Mouse (Mus musculus): ENCODE data around the gene Twnk.
A peak's percentile ranks its signal among the peaks of the same experiment; 100 is the strongest.

The Twnk gene

DNA sequence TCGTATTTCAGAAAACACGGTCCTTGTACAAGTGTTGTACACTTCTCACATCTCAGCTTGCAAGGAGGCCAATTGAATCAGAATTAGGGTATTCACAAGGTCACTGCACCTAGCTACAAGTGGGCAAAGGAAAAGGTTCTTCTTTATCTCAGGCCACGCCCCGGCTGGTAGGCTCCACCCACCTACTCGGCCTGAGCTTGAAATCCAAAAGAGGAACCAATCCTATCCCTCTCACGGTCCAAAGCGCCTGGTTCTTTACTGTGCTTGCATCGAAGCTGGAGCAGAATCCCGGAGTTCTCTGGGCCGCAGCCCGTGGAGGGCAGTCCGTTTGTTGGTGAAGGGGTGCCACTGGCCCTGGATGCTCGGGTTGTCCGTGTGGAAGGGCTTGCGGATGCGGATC is at the start of gene Twnk:
Twnk (plus strand) TSS at position 220 of the 400 bp plus-strand sequence.
- DNase-seq = peak; percentile 73 to 83

DNA sequence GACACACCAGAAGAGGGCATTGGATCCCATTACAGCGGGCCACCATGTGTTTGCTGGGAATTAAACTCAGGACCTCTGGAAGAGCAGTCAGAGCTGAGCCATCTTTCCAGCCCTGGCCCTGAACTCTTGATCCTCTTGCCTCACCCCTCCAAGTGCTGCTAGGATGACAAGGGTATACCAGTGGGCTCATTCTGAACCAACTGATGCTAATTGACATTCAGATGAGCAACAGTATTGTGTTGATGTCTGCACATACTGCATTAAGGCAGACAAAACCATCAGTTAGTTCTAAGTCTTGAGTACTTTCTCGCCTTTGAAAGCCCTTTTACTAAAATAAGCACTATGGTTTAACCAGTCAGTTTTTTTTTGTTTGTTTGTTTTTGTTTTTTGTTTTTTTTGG is 45.8 kb upstream of the Twnk start:
- DNase-seq = no peak

DNA sequence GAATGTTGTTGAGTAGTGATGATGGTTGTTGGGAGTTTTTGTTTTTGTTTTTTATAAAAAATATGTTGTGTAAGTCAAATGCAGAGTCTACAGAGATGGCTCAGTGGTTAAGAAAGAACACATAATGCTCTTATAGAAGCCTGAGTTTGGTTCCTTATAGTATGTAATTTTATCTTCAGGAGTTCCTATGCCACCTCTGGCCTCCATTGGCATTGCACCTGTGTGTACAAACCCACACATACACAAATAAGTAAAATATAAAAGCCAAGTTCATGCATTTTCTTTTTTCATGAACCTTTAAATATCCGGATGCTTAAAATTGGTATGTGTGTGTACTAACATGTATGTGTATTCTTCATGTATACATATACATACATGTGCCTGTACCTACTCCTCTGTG is 39.5 kb upstream of the Twnk start:
- DNase-seq = no peak

DNA sequence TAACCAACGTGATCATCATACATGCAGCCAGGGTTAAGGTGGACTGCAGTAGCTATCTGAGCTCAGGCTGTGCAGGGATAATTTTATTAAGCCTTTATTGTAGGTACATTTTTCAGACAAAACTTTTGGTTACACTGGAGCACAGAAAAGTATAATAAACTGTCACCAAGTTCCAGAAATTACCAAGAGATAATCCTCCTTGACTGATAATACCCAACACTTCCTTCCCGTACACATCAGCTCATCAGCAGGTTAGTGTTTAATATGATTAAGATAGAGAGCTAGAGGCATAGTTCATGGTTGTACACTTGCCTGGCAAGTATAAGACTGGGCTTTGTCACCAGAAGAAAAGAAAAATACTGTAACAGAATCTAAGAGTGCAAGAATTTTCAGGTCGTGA is 37.1 kb upstream of the Twnk start:
- no peak for DNase-seq

DNA sequence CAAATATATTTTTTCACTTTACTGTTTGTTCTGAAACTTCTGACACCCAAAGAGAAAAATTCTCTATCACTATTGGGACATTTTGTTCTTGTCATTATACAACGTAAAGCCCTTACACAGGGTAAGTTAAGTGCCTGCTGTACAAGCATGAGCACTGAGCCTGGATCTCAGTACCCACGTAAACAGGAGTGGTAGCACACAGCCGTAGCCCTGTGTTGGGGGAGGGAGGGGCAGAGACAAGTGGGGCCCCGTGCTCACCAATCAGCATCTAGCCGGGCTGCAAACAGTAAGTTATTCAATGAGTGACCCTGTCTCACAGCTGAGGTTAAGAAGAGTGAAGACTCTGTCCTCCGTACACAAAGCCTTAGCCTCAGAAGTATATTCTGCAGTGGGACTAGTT is 28.8 kb upstream of the Twnk start:
- no peak for DNase-seq

DNA sequence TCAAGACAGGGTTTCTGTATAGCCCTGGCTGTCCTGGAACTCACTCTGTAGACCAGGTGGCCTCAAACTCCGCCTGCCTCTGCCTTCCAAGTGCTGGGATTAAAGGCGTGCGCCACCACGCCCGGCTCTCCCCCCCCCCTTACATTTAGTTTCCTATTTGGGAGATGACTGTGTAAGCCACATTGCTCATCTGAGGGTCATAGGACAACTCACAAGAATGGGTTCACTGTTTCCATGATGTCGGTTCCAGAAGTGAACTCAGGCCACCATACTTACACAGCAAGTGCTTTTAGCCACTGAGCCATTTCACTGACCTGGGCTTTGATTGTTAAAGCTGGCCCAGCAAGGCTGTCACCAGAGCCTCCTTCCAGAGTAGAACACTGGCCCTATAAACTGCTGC is 28.3 kb upstream of the Twnk start:
- DNase-seq = no peak

DNA sequence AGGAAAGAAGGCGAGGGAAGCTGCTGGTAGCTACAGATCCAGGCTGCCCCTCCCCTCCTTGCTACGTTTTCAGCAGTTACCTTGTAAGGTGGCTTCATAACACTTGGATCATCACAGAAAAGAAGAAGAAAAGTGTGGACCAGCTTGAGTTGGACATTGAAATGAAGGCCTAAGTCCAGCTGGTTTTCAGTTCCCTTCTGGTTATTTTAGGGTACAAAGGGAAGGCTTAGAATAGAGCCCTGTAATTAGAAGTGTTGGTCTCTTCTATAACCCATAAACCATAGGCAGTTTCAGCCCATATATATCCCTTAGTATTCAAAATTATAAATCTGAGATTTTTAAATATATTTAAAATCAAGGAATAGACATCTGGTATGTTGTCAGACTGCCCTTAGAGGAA is 24.7 kb upstream of the Twnk start:
- no peak for DNase-seq

DNA sequence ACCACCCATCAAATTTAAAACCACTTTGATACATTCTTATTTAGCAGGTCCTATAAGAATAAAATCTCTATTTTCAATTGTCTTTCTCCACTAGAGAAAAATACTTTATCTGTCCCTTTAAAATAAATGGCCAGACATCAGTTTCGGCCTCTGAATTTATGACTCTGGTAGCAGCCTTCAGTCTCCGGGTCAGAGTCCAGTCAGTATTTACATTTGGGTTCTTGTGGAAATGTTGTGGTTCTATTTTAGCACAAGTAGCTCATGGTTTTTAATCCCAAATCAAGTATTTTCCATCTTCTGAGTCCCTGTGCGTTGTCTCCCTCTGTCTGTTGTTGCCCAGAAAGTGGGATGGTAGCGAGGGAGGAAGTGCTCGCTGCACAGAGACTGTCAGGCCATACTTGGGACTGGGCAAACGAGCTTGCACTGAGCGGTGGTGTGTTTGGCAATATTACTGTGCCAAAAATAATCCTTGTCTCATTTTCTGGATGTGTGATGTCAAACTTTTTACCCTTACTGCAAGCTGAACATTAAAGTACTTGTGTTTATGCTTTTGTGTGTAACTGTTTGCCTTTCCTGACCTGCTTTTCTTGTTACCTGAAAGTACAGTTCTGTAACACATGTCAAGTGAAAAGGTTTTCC is 22.9 kb upstream of the Twnk start:
- DNase-seq = no peak

DNA sequence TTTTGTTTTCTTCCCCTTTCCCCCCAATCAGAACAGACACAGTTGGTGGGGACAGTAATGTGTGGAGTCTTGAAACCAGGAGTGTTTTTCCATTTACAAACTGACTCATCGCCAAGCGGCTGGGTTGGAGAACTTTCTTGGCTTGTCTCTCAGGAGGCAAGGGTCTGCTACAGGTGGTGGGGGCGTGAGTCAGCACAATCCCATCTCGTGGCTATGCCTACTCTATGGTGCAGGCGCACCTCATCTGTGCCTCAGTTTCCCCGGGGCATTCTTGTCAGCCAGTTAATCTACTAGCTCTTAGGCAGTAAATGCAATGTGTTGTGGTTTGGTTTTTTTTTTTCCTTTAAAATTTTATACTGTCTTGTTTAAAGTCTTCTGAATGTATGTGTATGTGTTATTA is 22.1 kb upstream of the Twnk start:
- DNase-seq = no peak

DNA sequence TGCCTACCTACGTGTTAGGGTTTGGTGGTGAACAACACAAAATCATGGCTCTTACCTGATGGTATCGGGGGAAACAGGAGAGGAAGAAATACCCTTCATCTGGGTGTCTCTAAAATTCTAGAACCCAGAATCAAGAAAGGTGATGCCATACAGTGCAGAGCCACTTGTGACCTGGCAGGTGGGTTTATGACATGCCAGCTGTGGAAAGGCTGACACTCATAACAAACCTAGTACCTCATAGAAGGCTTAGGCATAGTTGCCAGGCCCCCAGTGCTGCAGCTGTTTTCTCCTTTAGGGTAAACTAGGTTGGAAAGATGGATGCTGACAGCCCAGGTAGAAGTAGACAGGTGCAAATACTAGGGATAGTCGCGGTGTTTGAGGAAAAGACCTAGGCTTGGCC is 21.0 kb upstream of the Twnk start:
- no peak for DNase-seq

DNA sequence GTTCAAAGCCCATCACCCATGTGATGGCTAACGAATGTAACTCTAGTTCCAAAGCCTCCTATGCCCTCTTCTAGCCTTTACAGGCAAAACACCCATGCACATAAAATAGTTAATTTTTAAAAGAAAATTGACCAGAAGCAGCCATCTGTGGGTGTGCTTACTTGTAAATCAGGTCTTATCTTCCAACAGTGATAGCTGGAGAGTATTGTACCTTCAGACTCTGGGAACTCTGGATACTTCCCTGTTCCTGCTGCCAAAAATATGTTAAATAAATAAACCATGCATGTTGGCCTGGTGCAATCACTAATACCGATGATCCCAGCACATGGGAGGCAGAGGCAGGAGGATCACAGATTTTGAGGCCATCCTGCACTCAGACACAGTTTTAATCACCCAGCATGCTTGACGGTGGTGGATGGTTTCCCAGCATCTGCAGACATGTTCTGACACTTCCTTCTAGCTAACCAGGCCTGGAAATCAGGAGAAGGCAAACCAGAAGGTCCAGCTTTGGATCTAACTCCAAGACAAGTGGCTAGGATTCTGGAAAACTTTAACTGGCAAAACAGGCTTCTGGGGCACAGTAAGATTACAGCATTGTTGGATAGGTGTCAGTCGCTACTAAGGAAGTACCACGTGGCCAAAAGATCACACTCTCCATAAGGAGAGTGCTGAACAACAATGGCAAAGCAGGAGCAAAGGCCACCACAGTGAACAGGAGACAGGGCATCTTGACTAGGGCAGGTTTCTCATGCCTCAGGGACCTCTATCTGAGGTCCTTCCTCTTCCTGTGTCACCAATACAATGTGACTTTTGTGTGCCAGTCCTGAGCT is 20.1 kb upstream of the Twnk start:
- peak in 1 of 2 experiments; percentile 31 for DNase-seq

DNA sequence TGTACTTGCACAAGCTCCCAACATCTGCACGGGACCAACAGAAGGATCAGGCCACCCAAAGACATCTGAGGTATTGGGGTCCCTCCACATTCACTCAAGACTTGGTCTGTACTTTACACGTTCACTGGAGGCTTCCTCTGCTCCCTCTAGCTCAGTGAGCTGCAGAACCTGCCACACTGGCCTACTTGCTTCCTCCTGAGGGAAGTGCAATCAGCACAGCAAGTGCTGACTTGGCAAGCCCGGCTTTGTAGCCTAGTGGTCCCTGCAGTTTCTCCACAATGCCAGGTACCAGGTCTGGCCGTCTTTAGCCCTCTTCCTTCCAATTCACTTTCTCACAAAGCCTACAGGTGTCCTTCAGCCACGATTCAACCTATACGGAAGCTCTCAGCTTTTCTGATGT is 18.5 kb upstream of the Twnk start:
- DNase-seq = no peak

DNA sequence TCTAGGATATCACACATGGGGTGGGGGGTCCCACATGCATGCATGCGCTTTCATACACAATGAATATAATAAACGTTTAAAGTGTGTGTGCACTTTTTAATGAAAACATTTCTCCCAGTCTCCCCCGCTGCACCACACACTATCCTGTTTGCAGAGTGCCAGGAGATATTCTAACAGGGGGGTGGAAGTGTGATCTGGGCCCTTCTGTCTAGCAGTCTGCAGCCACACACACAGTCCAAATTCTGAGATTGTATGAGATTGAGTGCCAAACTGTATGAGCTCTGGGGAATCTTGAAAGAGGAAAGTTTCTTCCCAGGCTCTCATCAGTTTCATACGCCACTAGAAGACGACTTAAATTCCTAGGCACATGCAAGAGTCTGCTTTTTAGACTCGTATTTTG is 17.6 kb upstream of the Twnk start:
- DNase-seq = no peak

DNA sequence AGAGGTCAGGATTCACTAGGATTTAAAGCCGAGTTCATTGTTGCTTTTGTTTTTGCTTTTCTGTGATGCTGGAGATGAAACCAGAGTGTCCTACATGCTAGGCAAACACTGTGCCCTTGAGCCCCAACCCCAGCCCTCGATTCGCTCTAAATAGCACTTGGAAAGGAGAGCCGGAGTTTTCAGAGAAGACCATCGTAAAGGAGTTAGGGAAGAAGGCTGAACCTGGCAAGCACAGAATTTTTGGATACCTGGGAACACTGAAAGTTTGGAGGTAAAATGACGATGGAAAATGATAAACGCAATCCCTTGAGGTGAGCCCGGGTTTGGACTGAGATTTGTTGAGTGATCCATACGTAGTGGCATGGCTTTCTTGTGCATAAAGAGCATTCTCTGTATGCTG is 17.1 kb upstream of the Twnk start:
- DNase-seq = no peak

DNA sequence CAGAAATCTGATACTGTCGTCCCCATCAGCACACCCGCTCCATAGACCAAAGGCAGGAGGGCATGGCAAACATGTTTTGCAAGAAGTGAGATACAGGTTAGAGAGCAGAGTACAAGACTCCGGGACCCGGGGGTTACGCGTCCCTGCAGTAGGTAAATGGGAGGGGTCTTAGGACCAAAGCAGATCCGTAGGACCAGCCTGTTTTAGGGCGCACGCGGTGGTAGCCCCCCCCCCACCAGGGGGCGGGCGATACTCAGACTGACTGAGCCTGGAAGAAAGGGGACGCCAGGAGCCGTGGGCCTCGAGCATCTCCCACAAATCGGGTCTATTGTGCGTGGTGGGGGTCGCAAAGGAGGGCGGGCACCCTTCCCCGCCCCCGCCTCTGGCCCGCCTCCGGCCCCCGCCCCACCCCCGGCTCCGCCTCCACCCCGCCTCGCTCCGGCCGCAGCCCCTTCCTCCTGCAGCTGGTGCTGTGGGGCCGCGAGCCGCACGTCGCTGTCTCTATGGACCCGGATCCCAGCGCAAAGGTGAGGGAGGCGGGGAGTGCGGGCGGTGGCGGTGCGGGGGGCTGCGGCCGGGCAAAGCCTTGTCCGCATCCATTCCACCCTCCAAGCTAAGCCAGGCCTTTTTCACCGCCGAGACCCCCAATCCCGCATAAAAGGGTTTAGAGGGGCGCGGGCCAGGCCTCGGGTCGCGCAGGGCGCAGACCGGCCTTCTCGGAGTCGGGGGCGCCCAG is 16.5 kb upstream of the Twnk start, which contains the start of gene Sema4g:
Sema4g (plus strand) TSS at position 271 of the 736 bp plus-strand sequence.
- DNase-seq = no peak

DNA sequence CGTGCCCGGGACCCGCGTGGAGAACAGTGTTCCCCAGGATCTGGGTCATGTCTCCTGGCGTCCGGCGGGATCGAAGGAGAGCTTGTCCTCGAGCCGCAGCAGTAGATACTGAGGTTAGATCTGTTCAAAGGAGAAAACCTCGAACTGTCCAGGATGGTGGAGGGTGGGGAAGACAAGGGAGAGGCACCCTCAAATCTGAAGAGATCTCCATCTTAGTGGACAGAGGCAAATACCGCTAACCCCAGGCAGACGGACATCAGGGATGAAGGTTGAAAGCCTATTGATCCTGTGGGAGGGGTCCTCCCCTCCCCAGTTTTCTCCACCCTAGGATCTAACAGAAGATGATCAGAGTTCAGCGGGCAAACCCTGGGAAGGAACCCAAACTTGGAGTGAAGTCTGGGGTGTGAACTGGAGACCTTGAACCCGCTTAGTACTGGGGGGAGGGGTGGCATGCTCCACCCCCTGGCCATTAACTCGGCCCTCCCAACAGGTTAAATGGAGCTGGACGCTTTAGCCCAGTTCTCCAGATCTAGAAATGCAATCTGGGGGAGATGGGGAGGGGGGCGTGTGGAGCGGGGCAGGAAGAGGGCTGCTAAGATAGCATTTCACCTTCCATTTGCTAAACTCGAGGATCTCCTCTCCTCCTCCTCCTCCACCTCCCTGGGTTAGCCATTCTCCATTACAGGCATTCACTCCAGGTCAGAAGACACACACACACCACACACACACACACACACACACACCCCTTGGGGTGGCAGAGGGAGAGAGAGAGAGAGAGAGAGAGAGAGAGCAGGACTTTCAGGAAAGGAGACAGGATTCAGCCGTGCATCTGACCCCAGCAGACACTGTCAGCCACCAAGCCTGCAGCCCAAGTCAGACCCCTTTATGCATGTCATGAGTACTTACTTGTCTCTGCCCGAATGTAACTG is 15.6 kb upstream of the Twnk start:
- DNase-seq = peak; percentile 79 to 83

DNA sequence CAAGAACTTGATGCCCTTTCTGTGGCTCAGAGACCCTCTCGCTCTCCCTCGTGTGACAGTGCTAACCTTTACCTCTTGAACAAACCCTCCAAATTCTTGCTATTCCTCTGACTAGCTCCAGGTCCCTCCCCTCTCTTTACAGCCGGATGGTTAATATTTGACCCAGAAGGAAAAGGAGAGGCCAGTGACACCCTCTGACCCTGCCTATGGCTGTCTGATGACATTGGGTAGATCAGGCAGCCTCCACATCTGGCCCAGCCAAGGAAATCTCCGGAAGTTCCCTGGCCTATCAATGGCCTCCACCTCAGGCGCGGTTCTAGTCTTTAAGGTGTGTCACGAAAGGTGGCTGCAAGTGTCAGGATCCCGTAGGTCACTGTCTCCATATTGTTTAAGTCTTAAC is 14.4 kb upstream of the Twnk start:
- DNase-seq = peak in 1 of 2 experiments; percentile 70

DNA sequence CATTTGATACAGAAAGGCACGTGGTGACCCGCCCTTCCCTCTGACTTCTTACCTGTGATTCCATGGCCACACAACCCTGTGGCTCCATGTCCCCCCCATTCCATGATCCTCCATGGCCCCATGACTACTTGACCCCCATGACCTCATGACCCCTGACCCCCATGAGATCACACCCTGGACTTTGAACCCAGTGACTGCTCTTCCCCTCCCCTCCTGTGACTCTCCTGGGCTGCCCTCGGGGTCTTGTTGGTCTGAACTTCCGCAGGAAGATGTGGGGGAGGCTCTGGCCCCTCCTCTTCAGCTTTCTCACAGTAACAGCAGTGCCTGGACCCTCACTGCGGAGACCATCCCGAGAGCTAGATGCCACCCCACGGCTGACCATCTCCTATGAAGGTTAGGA is 13.2 kb upstream of the Twnk start:
- no peak for DNase-seq

DNA sequence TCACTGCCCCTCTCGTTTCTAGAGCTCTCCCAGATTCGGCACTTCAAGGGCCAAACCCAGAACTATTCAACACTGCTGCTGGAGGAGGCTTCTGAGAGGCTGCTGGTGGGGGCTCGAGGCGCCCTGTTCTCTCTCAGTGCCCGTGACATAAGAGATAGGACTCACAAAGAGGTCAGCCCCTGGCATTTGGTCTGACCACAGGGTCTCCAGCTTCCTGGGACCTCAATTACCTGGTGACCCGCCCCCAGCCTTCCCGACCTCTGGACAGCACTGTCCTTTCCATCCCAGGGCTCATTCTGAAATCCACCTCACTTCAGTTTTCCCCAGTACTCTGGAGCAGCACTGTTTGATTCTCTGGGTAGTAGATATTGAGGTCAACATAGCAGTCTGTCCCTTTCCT is 12.8 kb upstream of the Twnk start:
- no peak for DNase-seq

DNA sequence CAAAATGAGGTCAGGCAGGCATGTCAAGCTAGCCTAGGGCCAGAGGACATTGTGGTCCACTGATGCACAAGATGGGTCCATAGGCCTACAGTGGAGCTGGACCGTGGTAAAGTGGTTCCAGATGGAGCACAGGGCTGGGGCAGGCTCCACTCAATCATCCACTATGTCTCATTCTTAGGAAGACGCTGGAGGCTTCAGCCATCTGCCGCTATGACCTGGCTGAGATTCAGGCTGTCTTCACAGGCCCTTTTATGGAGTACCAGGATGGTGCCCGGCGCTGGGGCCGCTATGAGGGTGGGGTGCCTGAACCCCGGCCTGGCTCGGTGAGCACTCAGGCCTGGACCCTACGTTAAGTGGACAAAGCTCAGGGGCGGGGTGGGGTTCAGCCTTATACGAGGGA is 7.7 kb upstream of the Twnk start:
- DNase-seq = no peak

DNA sequence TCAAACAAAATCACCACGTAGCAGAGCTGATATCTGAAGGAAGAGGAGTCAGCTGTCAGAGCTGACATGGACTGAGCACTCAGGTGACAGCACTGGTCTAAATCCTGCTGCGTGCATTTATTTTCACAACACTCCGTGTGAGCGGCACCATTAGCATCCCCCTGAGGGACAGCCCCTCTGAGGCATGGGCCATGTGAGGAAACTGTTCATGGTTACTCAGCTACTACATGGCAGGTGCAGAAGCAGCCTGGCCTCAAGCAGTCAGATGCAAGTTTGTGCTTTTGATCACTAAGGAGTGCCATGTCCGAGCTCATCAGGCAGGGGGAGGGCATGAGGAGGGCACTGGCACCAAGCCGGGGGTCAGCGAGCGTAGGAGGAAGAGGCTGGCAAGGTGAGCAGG is 5.8 kb upstream of the Twnk start:
- DNase-seq = no peak

DNA sequence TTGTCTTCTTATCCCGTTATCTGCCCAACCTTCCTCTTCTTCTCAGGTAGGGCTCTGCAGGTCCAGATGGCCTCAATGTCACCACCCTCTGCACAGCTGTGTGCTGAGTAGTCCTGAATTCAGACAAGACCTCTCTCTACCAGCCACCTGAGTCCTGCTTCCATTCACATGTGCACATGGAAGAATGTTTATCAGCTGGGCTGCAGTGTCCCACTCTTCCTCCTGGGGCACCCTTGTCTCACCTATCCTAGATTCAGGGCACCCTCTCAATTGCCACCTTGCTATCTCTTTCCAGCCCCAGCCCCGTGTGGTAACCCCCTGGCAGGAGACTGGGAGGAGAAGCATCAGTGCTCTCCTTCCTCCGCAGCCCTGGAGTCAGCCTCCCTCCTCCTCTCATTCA is 3.2 kb upstream of the Twnk start:
- no peak for DNase-seq

Data from kidney, adult 8-10 months (tissue).